Mouse (Mus musculus) hindlimb bud, embryonic 11.5 days (tissue): Measurements from ENCODE around the gene Zscan21.

Experiments
- DNase-seq: peaks from one replicate; pipeline ENCODE4 v3.0.0-alpha.2; 2012; ENCODE audit warnings: low read depth, low spot score; ENCODE audit errors: extremely low spot score

Gene Zscan21

DNA sequence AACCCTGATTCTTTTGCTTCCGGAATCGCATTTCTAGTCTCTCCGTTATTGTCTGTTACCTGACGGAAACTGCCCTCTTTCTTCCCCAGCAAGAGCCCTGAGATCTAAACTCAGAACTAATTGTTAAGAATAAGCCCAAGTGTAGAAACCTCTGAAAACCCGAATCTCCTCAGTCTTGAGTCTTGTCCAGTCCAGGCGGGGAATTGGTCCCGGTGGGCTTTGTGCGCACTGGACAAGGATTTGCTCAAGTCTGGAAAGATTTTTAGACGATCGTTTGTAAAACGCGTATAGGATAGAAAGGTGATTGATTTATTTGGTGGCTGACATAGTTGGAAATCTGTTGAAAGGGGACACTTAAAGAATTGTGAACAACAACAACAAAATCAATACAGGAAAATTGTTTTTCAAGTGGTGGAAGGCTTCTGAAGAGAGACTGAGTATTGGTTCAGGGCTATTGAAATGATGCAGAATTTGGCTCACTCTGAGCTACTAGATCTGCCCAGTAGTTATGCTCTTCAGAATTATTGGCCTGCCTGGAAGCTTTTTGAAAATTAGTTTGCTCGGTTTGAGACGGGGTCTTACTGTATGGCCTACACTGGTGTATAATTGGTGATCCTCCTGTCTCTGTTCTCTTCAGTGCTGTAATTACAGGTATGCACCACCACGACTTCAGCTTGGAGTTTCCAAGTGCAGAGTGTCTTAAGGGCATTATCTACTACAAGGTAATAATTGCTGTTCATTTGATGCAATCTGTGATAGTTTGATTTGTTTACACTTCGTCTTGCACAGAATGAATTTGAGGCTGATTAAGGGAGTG, 704 bp downstream of the Zscan21 start:
- DNase-seq: peak; percentile 14

DNA sequence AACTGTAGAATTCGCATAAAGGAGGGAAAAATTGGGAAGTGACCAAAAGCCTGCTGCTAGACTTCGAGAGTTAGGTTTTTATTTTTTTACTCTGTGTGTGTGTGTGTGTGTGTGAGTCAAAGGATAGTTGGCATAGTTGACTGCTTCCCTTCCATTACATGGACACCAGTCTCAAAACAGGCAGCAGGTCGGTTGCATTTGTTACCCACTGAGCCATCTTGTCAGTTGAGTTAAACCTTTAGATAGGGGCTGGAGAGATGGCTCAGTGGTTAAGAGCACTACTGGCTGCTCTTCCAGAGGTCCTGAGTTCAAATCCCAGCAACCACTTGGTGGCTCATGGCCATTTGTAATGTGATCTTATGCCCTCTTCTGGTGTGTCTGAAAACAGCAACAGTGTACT, 1.3 kb downstream of the Zscan21 start:
- no peak for DNase-seq

DNA sequence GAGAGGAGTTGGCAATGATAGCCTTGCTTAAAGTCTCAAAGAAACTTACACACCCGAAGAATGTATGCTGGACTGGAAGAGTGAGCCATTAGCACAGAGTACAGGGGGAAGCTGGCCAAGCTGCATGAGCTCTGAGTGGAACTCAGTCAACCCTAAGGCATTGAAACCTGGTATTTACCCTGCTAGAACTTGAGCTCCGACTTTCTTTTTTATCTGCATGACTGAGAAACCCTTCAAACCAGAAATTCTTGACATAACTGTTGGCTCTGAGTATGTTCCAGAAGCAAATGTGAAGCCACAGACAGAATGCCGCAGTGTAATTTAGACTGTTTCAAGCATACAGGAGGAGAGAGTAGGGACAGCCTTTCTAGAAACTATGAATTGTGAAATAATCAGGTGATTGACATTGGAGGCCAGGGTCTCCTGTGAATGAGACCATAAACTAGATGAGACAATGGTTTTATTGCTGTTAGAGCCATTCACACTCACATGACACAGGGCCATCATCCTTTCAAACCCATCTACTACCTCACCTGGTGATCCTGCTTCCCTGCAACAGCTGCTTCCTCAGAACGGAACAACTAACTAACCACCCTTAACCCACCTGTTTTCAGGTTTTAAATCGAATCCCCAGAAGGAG, 15.8 kb downstream of the Zscan21 start:
- DNase-seq: no peak

GRCm38 (mm10) chr5:138137257-138137656, 20.6 kb downstream of the Zscan21 start:
- DNase-seq: no peak

DNA sequence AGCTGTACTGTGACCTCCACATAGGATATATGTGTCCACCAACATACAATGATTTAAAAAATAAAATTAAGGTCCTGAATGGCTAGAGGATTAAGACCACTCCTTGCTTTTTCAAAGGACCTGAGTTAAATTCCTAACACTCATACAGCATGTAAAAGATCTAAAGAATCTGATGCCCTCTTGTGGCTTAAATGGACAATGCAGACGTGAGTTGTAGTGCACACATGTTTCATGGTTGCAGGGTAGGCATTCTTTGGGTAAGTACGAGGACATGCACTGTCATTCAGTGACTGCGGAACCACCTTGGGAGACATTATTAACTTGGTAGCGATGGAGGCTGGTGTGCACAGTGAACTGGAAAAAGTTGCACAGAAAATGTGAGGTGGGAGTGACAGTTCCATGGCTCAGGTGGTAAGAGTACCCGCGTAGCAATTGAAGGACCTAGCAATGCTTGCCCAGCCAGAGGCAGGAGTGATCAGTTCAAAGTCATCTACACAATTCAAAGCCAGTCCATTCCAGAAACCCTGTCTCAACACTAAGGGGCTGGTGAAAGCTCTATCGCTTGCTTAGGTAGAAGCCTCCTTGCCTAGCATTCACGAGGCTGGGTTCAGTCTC, 21.3 kb downstream of the Zscan21 start:
- DNase-seq: no peak

- DNase-seq: no peak
Measured at GRCm38 (mm10) chr5:138138585-138138984, 21.9 kb downstream of the Zscan21 start.

GRCm38 (mm10) chr5:138154390-138154789, 37.7 kb downstream of the Zscan21 start:
- no peak for DNase-seq

DNA sequence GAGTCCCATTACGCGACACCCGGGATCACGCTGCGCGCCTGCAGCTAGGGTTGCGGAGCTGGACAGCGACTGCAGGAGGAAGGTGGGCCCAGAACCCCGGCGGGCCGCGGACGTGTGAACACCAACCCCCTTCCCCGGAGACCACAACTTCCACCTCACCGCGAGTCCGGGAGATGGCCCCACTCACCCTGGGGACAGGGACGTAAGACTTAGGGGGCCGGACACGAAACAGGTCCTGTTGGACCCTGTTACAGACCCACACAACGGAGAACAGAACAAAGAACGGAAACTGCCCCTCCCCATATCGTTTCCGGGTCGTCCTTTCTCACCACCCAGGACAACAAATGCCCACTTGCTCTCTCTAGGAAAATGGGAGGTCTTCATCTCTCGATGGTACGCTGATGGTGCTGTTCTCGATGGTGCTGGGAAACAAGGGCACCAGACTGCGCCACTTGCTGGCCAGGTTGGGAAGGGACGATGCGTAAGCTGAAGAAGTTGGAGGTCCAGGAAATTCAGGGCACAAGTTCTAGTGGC, 38.8 kb downstream of the Zscan21 start, which contains the start of gene Zfp113:
Zfp113 (minus strand) TSS at position 302 of the 534 bp plus-strand sequence.
- DNase-seq: peak; percentile 95

DNA sequence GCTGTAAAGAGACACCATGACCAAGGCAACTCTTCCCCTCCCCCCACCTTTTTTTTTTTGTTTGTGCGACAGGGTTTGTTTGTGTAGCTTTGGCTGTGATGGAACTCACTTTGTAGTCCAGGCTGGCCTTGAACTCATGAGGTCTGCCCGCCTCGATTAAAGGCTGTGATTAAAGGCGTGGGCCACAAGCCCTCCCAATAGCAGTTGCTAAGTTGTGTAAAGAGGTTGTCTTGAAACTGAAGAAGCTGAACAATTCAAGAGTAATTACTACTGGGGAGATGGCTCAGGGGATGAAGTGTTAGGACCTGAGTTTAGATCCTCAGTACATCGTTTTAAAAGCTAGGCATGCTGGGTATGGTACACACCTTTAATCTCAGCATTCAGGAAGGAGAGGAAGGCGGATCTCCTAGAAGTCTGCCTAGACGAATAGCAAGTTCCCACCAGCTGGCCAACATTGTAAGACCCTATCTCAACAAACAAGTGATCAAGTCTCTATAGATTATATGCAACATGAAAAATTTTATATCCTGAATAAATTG, 43.6 kb downstream of the Zscan21 start:
- DNase-seq: no peak

- peak; percentile 44 for DNase-seq
Measured at GRCm38 (mm10) chr5:138160842-138161665, 44.4 kb downstream of the Zscan21 start, which contains the start of gene Cops6. Gene Cops6, plus strand, starts transcription at chr5:138161071.

GRCm38 (mm10) chr5:138163046-138163445, 46.3 kb downstream of the Zscan21 start:
- DNase-seq: no peak

GRCm38 (mm10) chr5:138163610-138164009, 46.9 kb downstream of the Zscan21 start:
- no peak for DNase-seq

GRCm38 (mm10) chr5:138165594-138165993, 48.9 kb downstream of the Zscan21 start:
- no peak for DNase-seq

GRCm38 (mm10) chr5:138170936-138171561, 54.3 kb downstream of the Zscan21 start:
- peak; percentile 87 for DNase-seq

DNA sequence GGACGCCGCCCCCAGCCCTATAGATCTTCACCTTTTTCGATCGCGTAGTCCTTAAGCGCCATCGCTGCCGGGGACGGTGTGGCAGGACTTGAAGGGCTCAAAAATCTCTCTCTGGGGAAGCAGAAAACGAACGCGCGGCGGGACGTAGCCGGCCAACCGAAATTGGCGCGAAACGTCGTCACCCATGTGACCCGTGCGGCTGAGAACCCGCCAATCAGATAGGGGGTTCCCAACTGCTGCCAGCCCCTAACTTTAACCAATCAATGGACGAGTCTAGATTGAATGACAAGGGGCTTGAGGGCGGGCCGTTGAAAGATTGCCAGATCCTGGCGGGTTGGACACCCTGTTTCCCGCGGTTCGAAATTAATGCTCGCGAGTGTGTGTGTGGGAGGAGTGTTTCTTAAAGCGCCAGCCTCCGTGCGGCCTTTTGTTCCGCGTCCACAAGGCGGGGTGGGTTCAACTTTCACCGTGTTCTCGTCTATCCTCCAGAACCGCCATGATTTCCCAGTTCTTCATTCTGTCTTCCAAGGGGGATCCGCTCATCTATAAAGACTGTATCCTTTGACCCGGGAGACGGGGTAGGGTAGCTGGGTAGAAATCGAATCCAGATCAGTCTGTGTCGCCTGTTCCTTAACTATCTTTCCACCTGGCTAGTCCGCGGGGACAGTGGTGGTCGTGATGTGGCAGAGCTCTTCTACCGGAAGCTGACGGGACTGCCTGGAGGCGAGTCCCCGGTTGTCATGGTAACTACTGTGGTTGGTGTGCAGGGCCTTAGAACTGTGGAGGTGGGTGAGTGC, 55.2 kb downstream of the Zscan21 start, which contains the start of the genes Ap4m1 and Mcm7:
Ap4m1 (plus strand) TSS at position 308 of the 797 bp plus-strand sequence.
Mcm7 (minus strand) TSS at position 728 of the 797 bp plus-strand sequence.
- DNase-seq: peak; percentile 86

DNA sequence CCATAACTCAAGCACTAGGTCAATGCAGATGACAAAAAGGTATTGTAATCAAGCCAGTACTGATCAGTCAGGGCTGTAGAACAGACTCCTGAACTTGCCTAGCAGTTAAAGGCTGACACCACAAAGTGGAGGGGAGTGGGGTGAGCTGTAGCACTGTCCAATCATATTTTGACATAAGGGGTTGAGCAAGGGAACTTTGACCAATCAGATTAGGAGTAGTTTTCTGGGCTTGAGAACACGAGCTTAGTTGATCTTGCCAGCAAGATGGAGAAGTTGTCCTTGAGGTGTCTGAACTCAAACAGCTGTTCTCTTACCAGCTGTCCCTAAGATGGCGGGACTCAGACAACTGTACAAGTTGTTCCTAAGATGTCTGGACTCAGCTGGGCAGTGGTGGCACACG, 56.5 kb downstream of the Zscan21 start:
- DNase-seq: no peak
